Mouse (Mus musculus): ENCODE results near the gene Gm3264.
"Not testable (repeated sequence)": the region's sequence is repeated elsewhere in the genome, so short reads cannot be mapped to it uniquely, and the experiment has no call there.

The Gm3264 gene

GRCm38 (mm10) chr14:4855299-4855980 lies at the start of gene Gm3264:
Gm3264 (plus strand) TSS chr14:4855576.
- not testable (repeated sequence) for DNase-seq (ENCODE audit: low read depth, low spot score)

DNA sequence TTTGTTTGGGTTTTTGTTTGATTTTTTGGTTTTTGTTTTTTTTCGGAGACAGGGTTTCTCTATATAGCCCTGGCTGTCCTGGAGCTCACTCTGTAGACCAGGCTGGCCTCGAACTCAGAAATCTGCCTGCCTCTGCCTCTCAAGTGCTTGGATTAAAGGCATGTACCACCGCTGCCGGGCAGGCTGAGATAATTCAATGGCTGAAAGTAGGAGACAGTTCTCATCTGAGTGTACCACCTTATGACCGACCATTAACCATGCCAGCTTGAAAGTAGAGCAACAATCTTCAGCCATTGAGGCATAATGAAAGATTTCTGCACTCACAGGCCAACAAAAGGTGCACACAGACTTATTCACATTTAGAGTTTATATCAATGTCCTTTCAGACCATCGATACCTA lies 49.0 kb upstream of the Gm3264 start:
- DNase-seq (ENCODE audit: low read depth, low spot score), result not testable (repeated sequence)

GRCm38 (mm10) chr14:4821950-4822349 lies 33.4 kb upstream of the Gm3264 start:
- DNase-seq (ENCODE audit: low read depth, low spot score), result not testable (repeated sequence)

- not testable (repeated sequence) for DNase-seq (ENCODE audit: low read depth, low spot score)
Measured at GRCm38 (mm10) chr14:4837806-4838205, 17.6 kb upstream of the Gm3264 start, which contains the start of gene Gm3269. Gm3269 (plus strand) TSS chr14:4838106.

- DNase-seq (ENCODE audit: low read depth, low spot score), result not testable (repeated sequence)
Measured at GRCm38 (mm10) chr14:4892116-4892515, 36.7 kb downstream of the Gm3264 start, which contains the start of gene Gm3278. Gm3278 (plus strand) TSS chr14:4892416.
